In genomic region chr17:46773278-46774130, GRCm38 (mm10) we compare ENCODE assay signal across 8 mouse cellular contexts. TPM values are rescaled to one million over a fixed set of nuclear protein-coding genes. Genes with fewer than 3 reads are reported as not detected.
DNase-seq lines count a peak whose midpoint lies in the region; ATAC-seq and TF ChIP-seq lines count a peak whose summit lies in the region.

No protein-coding gene starts in this region.

- WGBS in heart, adult 2 months: 12% methylated on average over 19 of the region's 20 CpGs
- WGBS in kidney, embryonic 15.5 days: 8% methylated on average over 19 of the region's 20 CpGs
- WGBS in midbrain, embryonic 16.5 days: 8% methylated on average over 19 of the region's 20 CpGs

- H3K36me3 ChIP-seq in heart, adult 2 months (ENCODE audit: control insufficient read depth, insufficient read depth, low read length): no peaks in the 10 kb centered on the region
- peaks cover 46% of the 10 kb centered on the region for H3K36me3 ChIP-seq in kidney, embryonic 15.5 days
- peaks cover 11% of the 10 kb centered on the region for H3K36me3 ChIP-seq in midbrain, embryonic 16.5 days (ENCODE audit: control insufficient read depth, insufficient read depth, low read length)

- peak overlapping the region; percentile 91 for H3K4me3 ChIP-seq in heart, adult 2 months
- peak overlapping the region; percentile 96 for H3K4me3 ChIP-seq in kidney, embryonic 15.5 days (replicated peaks)
- H3K4me3 ChIP-seq in midbrain, embryonic 16.5 days (ENCODE audit: low read depth, low read length): peak overlapping the region; percentile 85

- no peaks in the 10 kb centered on the region for H3K27me3 ChIP-seq in heart, adult 2 months (ENCODE audit: control insufficient read depth, insufficient read depth, low read length)
- no peaks in the 10 kb centered on the region for H3K27me3 ChIP-seq in kidney, embryonic 15.5 days
- H3K27me3 ChIP-seq in midbrain, embryonic 16.5 days (ENCODE audit: control insufficient read depth, insufficient read depth, low read depth, low read length): no peaks in the 10 kb centered on the region

- H3K9ac ChIP-seq in heart, adult 2 months (ENCODE audit: low read depth, low read length): peak overlapping the region; percentile 87
- peak overlapping the region; percentile 93 for H3K9ac ChIP-seq in kidney, embryonic 15.5 days
- peak overlapping the region; percentile 87 for H3K9ac ChIP-seq in midbrain, embryonic 16.5 days (ENCODE audit: low read depth, low read length)

- H3K9me3 ChIP-seq in kidney, embryonic 15.5 days (replicated peaks): no peaks in the 10 kb centered on the region
- H3K9me3 ChIP-seq in midbrain, embryonic 16.5 days (replicated peaks; ENCODE audit: control insufficient read depth, low read length, poor library complexity, severe bottlenecking): no peaks in the 10 kb centered on the region

- no peak for ATAC-seq in kidney, embryonic 15.5 days (replicated peaks; ENCODE audit: low FRiP score)
- 0 out of 2 replicates have a peak, but pooled peaks have one; percentile 9 for ATAC-seq in midbrain, embryonic 16.5 days

- TF ChIP-seq POLR2A in heart, adult 2 months (IDR thresholded peaks at IDR 0.05; ENCODE audit: insufficient read depth, low read depth, low read length): peak; percentile 60; the same call in 1 of the 2 replicates

- peak overlapping the region; percentile 75 for H3K4me2 ChIP-seq in kidney, embryonic 15.5 days
- peak overlapping the region; percentile 91 for H3K4me2 ChIP-seq in midbrain, embryonic 16.5 days (ENCODE audit: low read length)

- H3K27ac ChIP-seq in heart, adult 2 months: peak overlapping the region; percentile 82
- H3K27ac ChIP-seq in kidney, embryonic 15.5 days: peak overlapping the region; percentile 94
- H3K27ac ChIP-seq in midbrain, embryonic 16.5 days (ENCODE audit: low read length): peak overlapping the region; percentile 82

- H3K4me1 ChIP-seq in heart, adult 2 months (ENCODE audit: control insufficient read depth, insufficient read depth, low read length): peaks cover 2% of the 10 kb centered on the region
- H3K4me1 ChIP-seq in kidney, embryonic 15.5 days: peaks cover 19% of the 10 kb centered on the region
- peaks cover 15% of the 10 kb centered on the region for H3K4me1 ChIP-seq in midbrain, embryonic 16.5 days (ENCODE audit: control insufficient read depth, insufficient read depth, low read length)

- intact Hi-C loops in heart, adult 2 months (cut with DNase I): no loop called here
- intact Hi-C loops in heart, postnatal 10 days (cut with DNase I): no loop called here
- intact Hi-C loops in gastrocnemius, postnatal 36 days (cut with DNase I): no loop called here

- no peak for DNase-seq in heart, adult 2 months
- no peak for DNase-seq in heart, postnatal 10 days
- peak; percentile 34 for DNase-seq in CD4-positive helper T cell, adult 2 months (ENCODE audit: low read depth, low spot score)
- DNase-seq in embryo, embryonic 9.5 days (ENCODE audit: extremely low spot score): peak; percentile 52
- no peak for DNase-seq in gastrocnemius, postnatal 25 days
- DNase-seq in gastrocnemius, postnatal 36 days: no peak

- TF ChIP-seq CTCF in heart, adult 2 months (IDR thresholded peaks at IDR 0.05): no peak; the same call in 1 of the 2 replicates

- H3K79me2 ChIP-seq in heart, adult 2 months (replicated peaks; ENCODE audit: control insufficient read depth, insufficient read depth, low read length): no peaks in the 10 kb centered on the region

- TF ChIP-seq EP300 in heart, adult 2 months (IDR thresholded peaks at IDR 0.05; ENCODE audit: insufficient read depth, low read depth, low read length): 0 out of 2 replicates have a peak, but pooled peaks have one; percentile 7

RNA-seq across cellular contexts. Expression of gene 2310039H08Rik, which starts 1.1 kb away (rescaled TPM):
- total RNA-seq in heart, adult 2 months (2021): 10 to 100 TPM; 22.6 to 30.4 TPM
- 43.6 and 45.4 TPM in 2 replicates for polyA plus RNA-seq in heart, adult 2 months (2012; rRNA removed)
- total RNA-seq in heart, postnatal 10 days (2021): 10 to 100 TPM; 26.8 to 28.2 TPM
- 75.6 and 80.0 TPM in 2 replicates for polyA plus RNA-seq in kidney, embryonic 15.5 days (2015; fragmentation: Nextera tagmentation; extraction: Ambion mirVana)
- 48.1 and 53.7 TPM in 2 replicates for polyA plus RNA-seq in midbrain, embryonic 16.5 days (2015; fragmentation: Nextera tagmentation; extraction: Ambion mirVana)
- 10 to 100 TPM; 34.9 to 35.0 TPM for total RNA-seq in gastrocnemius, postnatal 25 days (2021)
- 10 to 100 TPM; 26.8 to 33.5 TPM for total RNA-seq in gastrocnemius, postnatal 36 days (2021)

RNA-seq across cellular contexts. Expression of gene Rpl7l1, which starts 9.0 kb away (rescaled TPM):
- total RNA-seq in heart, adult 2 months (2021): 10 to 100 TPM; 54.0 TPM
- 19.4 and 41.8 TPM in 2 replicates for polyA plus RNA-seq in heart, adult 2 months (2012; rRNA removed)
- 10 to 100 TPM; 58.6 to 69.7 TPM for total RNA-seq in heart, postnatal 10 days (2021)
- 179 and 189 TPM in 2 replicates for polyA plus RNA-seq in kidney, embryonic 15.5 days (2015; fragmentation: Nextera tagmentation; extraction: Ambion mirVana)
- 78.4 and 84.2 TPM in 2 replicates for polyA plus RNA-seq in midbrain, embryonic 16.5 days (2015; fragmentation: Nextera tagmentation; extraction: Ambion mirVana)
- total RNA-seq in gastrocnemius, postnatal 25 days (2021): 10 to 100 TPM; 42.6 to 50.4 TPM
- total RNA-seq in gastrocnemius, postnatal 36 days (2021): 10 to 100 TPM; 39.3 to 40.7 TPM

RNA-seq across cellular contexts. Expression of gene Ptcra, which starts 10.0 kb away (rescaled TPM):
- not detected for total RNA-seq in heart, adult 2 months (2021)
- polyA plus RNA-seq in heart, adult 2 months (2012; rRNA removed): 0.08 and 0.12 TPM in 2 replicates
- not detected for total RNA-seq in heart, postnatal 10 days (2021)
- polyA plus RNA-seq in kidney, embryonic 15.5 days (2015; fragmentation: Nextera tagmentation; extraction: Ambion mirVana): 0.33 and 0.64 TPM in 2 replicates
- not detected in 2 replicates for polyA plus RNA-seq in midbrain, embryonic 16.5 days (2015; fragmentation: Nextera tagmentation; extraction: Ambion mirVana)
- total RNA-seq in gastrocnemius, postnatal 25 days (2021): not detected
- not detected for total RNA-seq in gastrocnemius, postnatal 36 days (2021)

RNA-seq across cellular contexts. Expression of gene Cnpy3, which starts 21.5 kb away (rescaled TPM):
- total RNA-seq in heart, adult 2 months (2021): 10 to 100 TPM; 19.8 to 21.5 TPM
- polyA plus RNA-seq in heart, adult 2 months (2012; rRNA removed): 19.7 and 20.7 TPM in 2 replicates
- total RNA-seq in heart, postnatal 10 days (2021): 10 to 100 TPM; 23.9 to 25.8 TPM
- polyA plus RNA-seq in kidney, embryonic 15.5 days (2015; fragmentation: Nextera tagmentation; extraction: Ambion mirVana): 79.3 and 83.5 TPM in 2 replicates
- polyA plus RNA-seq in midbrain, embryonic 16.5 days (2015; fragmentation: Nextera tagmentation; extraction: Ambion mirVana): 67.7 and 67.8 TPM in 2 replicates
- 10 to 100 TPM in 1 of 2 experiments, 1 to 10 TPM in 1; 8.3 to 11.8 TPM for total RNA-seq in gastrocnemius, postnatal 25 days (2021)
- total RNA-seq in gastrocnemius, postnatal 36 days (2021): 1 to 10 TPM; 7.6 to 8.9 TPM

RNA-seq across cellular contexts. Expression of gene Gnmt, which starts 44.5 kb away (rescaled TPM):
- total RNA-seq in heart, adult 2 months (2021): 1 to 10 TPM; 2.8 to 4.4 TPM
- 3.3 and 5.1 TPM in 2 replicates for polyA plus RNA-seq in heart, adult 2 months (2012; rRNA removed)
- total RNA-seq in heart, postnatal 10 days (2021): under 1 TPM; 0.32 to 0.93 TPM
- polyA plus RNA-seq in kidney, embryonic 15.5 days (2015; fragmentation: Nextera tagmentation; extraction: Ambion mirVana): 1.5 and 2.8 TPM in 2 replicates
- 0.68 and 0.83 TPM in 2 replicates for polyA plus RNA-seq in midbrain, embryonic 16.5 days (2015; fragmentation: Nextera tagmentation; extraction: Ambion mirVana)
- total RNA-seq in gastrocnemius, postnatal 25 days (2021): 1 to 10 TPM; 1.1 to 1.2 TPM
- 1 to 10 TPM; 1.1 to 2.1 TPM for total RNA-seq in gastrocnemius, postnatal 36 days (2021)

Comparison
In these comparisons a context has a peak if more than half of its experiments do, and no peak if none do; other contexts are left out.
1. DNase-seq: peak in CD4-positive helper T cell, adult 2 months (single experiment) and embryo, embryonic 9.5 days (single experiment); none in heart, adult 2 months (0 of 2), heart, postnatal 10 days (0 of 2), gastrocnemius, postnatal 25 days (single experiment) and gastrocnemius, postnatal 36 days (0 of 2).
2. Peak in every context shown above with its lines, with median percentiles within 50 percentile points of each other: H3K27ac ChIP-seq, H3K4me3 ChIP-seq and H3K9ac ChIP-seq.